Mouse (Mus musculus) lung, postnatal 14 days (tissue): Measurements from ENCODE around the gene Map2k1.

Source experiments
- DNase-seq: peaks from one replicate; pipeline ENCODE4 v3.0.0; 2021

The Map2k1 gene

DNA sequence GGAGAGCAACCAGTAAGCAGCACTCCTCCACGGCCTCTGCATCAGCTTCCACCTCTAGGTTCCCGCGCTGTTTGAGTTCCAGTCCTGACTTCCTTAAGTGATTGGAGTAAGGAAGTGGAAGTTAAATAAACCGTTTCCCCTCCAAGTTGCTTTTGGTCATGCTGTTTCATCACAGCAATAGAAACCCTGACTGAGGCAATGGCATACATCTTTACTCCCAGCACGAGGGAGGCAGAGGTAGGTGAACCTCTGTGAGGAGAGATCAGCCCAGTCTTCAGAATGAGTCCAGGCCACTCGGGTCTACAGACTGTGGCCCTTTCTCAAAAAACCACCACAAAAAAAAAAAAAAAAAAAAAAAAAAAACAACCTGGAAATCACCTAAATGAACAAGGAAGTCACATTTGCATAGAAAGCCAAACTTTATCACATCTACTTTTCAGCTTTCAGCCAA is 11.0 kb downstream of the Map2k1 start:
- DNase-seq = no peak

GRCm38 (mm10) chr9:64240681-64241080 is 12.8 kb downstream of the Map2k1 start:
- DNase-seq = peak; percentile 30

GRCm38 (mm10) chr9:64240116-64240515 is 13.3 kb downstream of the Map2k1 start:
- no peak for DNase-seq

- DNase-seq = no peak
Observed at GRCm38 (mm10) chr9:64236056-64236455, 17.4 kb downstream of the Map2k1 start.

- DNase-seq = no peak
Observed at GRCm38 (mm10) chr9:64234768-64235435, 18.5 kb downstream of the Map2k1 start, which contains the start of gene Uchl4. Uchl4 (plus strand) TSS chr9:64235201.

- no peak for DNase-seq
Observed at GRCm38 (mm10) chr9:64233656-64234055, 19.8 kb downstream of the Map2k1 start.

- peak; percentile 43 for DNase-seq
Observed at GRCm38 (mm10) chr9:64232257-64232957, 21.0 kb downstream of the Map2k1 start.

DNA sequence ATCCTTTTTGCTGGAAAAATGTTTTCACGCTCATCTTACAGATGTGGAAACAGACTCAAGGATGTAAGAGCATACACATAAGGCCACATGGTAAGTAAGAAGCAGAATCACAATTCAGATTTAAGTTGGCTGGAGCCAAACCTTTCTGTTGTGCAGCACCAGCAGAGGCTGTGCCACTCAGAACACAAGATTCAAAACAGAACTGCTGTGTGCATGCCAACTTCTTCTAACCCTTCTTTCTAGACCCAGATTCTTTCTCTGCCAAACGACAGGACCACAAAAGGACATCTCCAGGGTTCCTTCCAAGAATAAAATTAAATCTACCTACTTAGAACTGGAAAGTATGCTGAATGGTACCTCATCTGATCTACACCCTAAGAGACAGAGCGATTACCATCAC is 21.8 kb downstream of the Map2k1 start:
- no peak for DNase-seq

DNA sequence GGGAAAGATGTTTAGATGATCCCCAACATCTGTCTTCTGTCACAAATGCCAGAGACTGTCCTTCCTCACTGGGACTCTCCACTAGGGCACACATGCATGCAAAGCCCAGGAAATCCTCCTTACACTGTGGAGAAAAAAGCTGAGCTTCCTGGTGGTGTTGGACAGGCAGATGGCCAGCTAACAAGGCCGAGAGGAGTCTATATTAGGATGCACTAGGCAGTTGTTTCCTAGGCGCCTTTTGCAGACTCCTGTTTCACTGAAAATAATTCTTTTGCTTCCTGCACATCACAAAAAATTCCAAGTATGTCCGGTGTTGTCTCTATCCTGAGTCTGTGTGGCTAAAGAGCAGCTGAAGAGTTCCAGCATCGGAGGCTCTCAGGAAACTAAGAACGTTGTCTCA is 22.3 kb downstream of the Map2k1 start:
- DNase-seq = no peak

DNA sequence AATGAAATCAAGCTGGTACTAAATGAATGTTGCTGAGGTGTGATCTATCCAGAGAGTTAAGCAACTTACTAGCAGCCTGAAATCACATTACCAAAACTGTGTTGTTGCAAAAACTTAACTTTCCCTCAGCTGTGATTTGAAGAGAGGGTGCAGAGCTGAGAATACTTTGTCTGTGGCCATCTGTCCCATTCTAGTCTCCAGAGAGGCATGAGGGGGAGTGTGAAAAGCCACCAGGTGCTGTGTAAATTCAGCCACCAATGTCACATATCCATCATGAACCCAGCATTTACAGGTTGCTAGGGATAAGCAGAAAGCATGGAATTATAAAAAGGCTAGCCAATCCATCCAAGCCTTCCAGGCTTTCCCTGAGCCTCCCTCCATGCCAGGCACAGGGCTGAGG is 24.5 kb downstream of the Map2k1 start:
- no peak for DNase-seq

DNA sequence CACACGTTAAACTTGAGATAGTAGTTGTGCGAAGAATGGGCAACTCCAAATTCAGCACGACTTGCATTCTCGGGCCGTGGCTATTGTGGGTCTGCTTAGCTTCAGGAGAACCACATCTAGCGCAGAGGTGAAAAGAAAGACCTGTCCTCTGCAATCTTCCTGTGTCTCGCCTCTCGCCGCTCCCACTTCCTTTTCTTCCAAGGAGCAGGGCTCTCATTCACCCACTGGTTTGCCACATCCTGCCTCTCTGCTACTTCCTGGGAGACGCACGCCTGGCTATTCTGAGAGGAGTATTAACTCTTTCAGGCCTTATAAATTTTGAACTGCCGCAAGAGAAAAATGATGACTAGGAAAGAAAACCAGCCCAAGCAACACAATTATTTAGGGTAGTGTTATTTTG is 25.7 kb downstream of the Map2k1 start:
- DNase-seq = no peak

DNA sequence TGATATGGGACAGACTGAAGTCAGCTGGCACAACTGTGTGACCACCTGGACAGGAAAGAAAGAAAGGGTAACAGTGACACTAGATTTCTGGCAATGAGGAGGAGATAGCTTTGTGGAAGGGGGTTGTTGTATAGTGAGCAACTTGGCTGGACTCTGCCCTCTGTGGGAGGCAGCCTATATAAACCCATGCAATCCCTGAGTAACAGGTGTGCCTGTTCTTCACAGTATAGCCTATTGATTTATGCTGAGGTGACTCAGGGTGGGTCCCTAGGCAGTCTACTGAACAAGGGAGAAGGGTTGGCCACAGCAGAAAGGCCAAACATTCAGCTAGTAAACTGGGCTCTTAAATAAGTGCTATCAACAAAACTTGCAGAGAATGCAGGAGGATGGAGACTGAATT is 27.6 kb downstream of the Map2k1 start:
- DNase-seq = no peak

DNA sequence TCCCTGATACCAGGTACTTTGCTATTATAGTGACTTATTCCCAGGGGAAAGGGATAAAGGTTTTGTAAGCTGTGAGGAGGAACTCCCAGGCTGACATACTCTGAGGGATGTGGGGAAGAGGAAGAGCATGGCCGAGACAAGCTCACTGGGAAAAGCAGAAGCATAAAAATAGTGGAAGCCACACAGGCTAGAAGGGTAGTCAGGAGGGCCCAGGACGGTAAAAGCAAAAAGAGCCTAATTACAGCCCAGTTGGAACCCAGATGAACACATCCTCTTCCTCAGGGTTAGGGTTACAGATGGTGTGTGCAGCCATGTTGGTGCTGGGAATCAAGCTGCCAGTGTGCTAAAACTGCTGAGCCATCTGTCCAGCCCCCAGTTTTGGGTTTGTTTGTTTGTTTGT is 31.3 kb downstream of the Map2k1 start:
- no peak for DNase-seq

GRCm38 (mm10) chr9:64221480-64221879 is 32.0 kb downstream of the Map2k1 start:
- no peak for DNase-seq

GRCm38 (mm10) chr9:64220603-64221002 is 32.8 kb downstream of the Map2k1 start:
- DNase-seq = no peak

GRCm38 (mm10) chr9:64219772-64220420 is 33.5 kb downstream of the Map2k1 start:
- no peak for DNase-seq

- no peak for DNase-seq
Observed at GRCm38 (mm10) chr9:64219305-64219704, 34.1 kb downstream of the Map2k1 start.

- DNase-seq = no peak
Observed at GRCm38 (mm10) chr9:64217887-64218286, 35.5 kb downstream of the Map2k1 start.

DNA sequence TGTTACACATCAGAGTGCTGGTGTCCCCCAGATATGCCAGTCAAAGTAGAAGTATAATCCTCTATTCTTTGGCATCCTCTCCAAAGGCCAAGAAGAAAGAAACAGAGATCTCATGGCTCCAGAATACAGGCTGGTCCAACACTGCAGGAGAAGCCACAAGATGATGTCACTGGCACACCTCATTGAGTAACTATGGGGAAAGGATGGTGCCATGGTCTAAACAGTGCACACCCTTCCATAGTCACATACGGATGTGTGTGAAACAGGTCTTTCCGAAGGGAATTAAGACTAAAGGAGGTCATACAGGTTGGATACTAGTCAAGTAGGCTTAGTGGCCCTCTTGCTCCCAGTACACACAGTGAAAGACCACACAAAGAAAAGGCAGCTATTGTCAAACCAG is 36.8 kb downstream of the Map2k1 start:
- no peak for DNase-seq

GRCm38 (mm10) chr9:64216090-64216489 is 37.3 kb downstream of the Map2k1 start:
- DNase-seq = no peak

DNA sequence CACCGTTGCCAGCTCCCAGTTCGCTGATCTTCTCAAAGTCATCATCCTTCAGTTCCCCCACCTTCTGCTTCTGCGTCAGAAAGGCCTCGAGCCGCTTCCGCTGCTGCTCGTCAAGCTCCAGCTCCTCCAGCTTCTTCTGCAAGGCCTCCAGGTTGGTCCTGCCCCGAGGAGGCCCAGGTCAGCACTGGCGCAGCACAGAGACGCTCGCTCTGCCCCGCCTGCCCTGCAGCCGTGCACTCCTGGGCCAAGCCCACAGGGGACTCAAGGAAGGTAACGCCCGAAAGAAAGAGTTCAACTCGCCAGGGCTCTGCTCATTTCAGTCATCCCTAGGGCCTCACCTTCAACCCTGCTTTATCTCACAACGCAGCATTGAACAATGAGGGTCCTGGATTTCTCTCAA is 39.0 kb downstream of the Map2k1 start:
- no peak for DNase-seq

GRCm38 (mm10) chr9:64207509-64208084 is 45.8 kb downstream of the Map2k1 start:
- no peak for DNase-seq

- no peak for DNase-seq
Observed at GRCm38 (mm10) chr9:64202866-64203265, 50.6 kb downstream of the Map2k1 start.

DNA sequence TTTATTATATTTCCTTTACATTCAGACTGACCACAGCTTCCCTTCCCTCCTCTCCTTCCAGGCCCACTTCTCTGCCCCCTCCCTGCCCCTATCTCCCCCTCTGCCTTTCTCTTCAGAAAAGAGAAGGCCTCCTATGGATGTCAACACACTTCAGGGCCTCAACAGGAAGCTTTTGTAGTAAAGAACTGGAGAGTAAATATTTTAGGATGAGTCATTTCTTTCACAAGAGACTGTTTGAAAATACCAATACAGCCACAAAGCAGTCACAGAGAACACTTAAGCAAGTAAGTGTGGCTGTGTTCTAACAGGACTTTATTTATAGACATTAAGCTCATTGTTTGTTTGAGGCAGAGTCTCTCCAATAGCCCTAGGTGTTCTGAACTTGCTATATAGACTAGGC is 51.1 kb downstream of the Map2k1 start:
- DNase-seq = no peak
